9 mouse cellular contexts compared by ENCODE assay signal in the genomic region with DNA sequence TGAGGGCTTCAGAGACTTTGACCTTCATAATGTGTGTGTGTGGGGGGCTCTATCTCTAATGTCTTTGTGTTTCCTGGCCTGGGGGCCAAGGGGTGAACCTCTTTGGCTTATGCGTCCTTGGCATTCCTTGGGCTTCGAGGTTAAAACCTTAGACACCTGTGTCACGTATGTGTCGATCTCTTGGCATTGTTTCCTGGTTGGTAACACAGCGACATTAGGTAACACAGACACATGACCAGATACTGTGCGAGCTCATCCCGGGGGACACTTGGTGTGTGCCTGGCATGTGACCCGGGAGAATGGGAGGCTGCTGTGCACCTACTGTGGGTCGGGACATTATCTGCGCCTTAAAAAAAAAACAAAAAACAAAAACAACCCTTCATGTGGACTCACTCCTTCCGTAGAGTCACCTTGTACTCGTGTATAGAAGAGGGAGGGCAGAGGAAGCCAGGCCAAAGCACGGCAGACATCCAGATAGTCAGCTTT. TPM values are rescaled to one million over a fixed set of nuclear protein-coding genes. Genes with fewer than 3 reads are reported as not detected.
A peak's percentile ranks its signal among the peaks of the same experiment; 100 is the strongest.
DNase-seq lines count a peak whose midpoint lies in the region; ATAC-seq and TF ChIP-seq lines count a peak whose summit lies in the region.
"Had no signal": no experiment of that assay in that cellular context is flagged by ENCODE, and none has a peak within 500 bp of the region (broad histone marks: within the 10 kb centered on the region; RNA-seq: fewer than 3 reads in every experiment).

No protein-coding gene starts in this region.

- ATAC-seq in forebrain, embryonic 14.5 days = no peak
- ATAC-seq in limb, embryonic 15.5 days (ENCODE audit: insufficient number of reproducible peaks, low FRiP score, low TSS enrichment, low read depth) = no peak
- ATAC-seq in granulocyte monocyte progenitor cell, adult 5-6 weeks (replicated peaks; ENCODE audit: poor library complexity, severe bottlenecking) = no peak

- no peak overlapping the region for H3K4me3 ChIP-seq in C2C12 (ENCODE audit: insufficient read depth, poor library complexity, severe bottlenecking)
- H3K4me3 ChIP-seq in forebrain, embryonic 14.5 days (ENCODE audit: low read depth, low read length) = no peak overlapping the region
- H3K4me3 ChIP-seq in limb, embryonic 15.5 days = no peak overlapping the region

- DNase-seq in gastrocnemius, postnatal 14 days = peak; percentile 2
- DNase-seq in gastrocnemius, adult 8-10 months (ENCODE audit: low spot score in 2 of 2) = no peak
- DNase-seq in forebrain, embryonic 14.5 days (ENCODE audit: low spot score) = no peak
- no peak for DNase-seq in layer of hippocampus, postnatal 36 days
- DNase-seq in layer of hippocampus, adult 8-10 months (ENCODE audit: low spot score in 2 of 2) = no peak
- DNase-seq: cerebellum, adult 11-12 months had no signal

- H3K36me3 ChIP-seq in C2C12 (ENCODE audit: control insufficient read depth, insufficient read depth) = peaks cover 43% of the 10 kb centered on the region
- H3K36me3 ChIP-seq in forebrain, embryonic 14.5 days (ENCODE audit: control insufficient read depth, insufficient read depth, low read length) = no peaks in the 10 kb centered on the region
- H3K36me3 ChIP-seq in limb, embryonic 15.5 days = peaks cover 46% of the 10 kb centered on the region

- peaks cover 99% of the 10 kb centered on the region for H3K79me2 ChIP-seq in C2C12 (ENCODE audit: control insufficient read depth, insufficient read depth)

- no peak overlapping the region for H3K9ac ChIP-seq in forebrain, embryonic 14.5 days (ENCODE audit: low read length)
- no peak overlapping the region for H3K9ac ChIP-seq in limb, embryonic 15.5 days

- peak overlapping the region; percentile 33; the same call in 1 of the 2 replicates for H3K4me2 ChIP-seq in forebrain, embryonic 14.5 days (ENCODE audit: low read length)
- peak overlapping the region; percentile 8; the same call in 1 of the 2 replicates for H3K4me2 ChIP-seq in limb, embryonic 15.5 days

- peaks cover 54% of the 10 kb centered on the region for H3K79me3 ChIP-seq in C2C12 (ENCODE audit: low read depth)

- H3K27me3 ChIP-seq in C2C12 (ENCODE audit: control insufficient read depth, insufficient read depth, insufficient read length) = no peaks in the 10 kb centered on the region
- H3K27me3 ChIP-seq in forebrain, embryonic 14.5 days (replicated peaks; ENCODE audit: control insufficient read depth, insufficient read depth, low read length) = no peaks in the 10 kb centered on the region
- no peaks in the 10 kb centered on the region for H3K27me3 ChIP-seq in limb, embryonic 15.5 days

- no peaks in the 10 kb centered on the region for H3K9me3 ChIP-seq in forebrain, embryonic 14.5 days (replicated peaks; ENCODE audit: control insufficient read depth, low read length)
- H3K9me3 ChIP-seq in limb, embryonic 15.5 days = no peaks in the 10 kb centered on the region

- TF ChIP-seq CTCF in C2C12 (IDR thresholded peaks at IDR 0.05; ENCODE audit: control insufficient read depth, insufficient read depth, insufficient read length) = no peak

- H3ac ChIP-seq in C2C12 (ENCODE audit: control insufficient read depth, insufficient read length, low read depth) = peak overlapping the region; percentile 7

- WGBS in forebrain, embryonic 14.5 days = 38% methylated on average over 13 of the region's 13 CpGs
- 34% methylated on average over 13 of the region's 13 CpGs for WGBS in limb, embryonic 15.5 days

- H3K27ac ChIP-seq in forebrain, embryonic 14.5 days (ENCODE audit: low read depth, low read length) = peak overlapping the region; percentile 59; the same call in 1 of the 2 replicates
- H3K27ac ChIP-seq in limb, embryonic 15.5 days = peak overlapping the region; percentile 62; the same call in 1 of the 2 replicates

- peaks cover 24% of the 10 kb centered on the region for H3K4me1 ChIP-seq in forebrain, embryonic 14.5 days (ENCODE audit: control insufficient read depth, insufficient read depth, low read length)
- peaks cover 72% of the 10 kb centered on the region for H3K4me1 ChIP-seq in limb, embryonic 15.5 days

- intact Hi-C loops in gastrocnemius, postnatal 14 days (cut with DNase I; ENCODE audit: low total_unique reads) = no loop called here

TF ChIP-seq in C2C12, 6 proteins besides CTCF, POLR2A, EP300 and RAD21:
- TF ChIP-seq MYOG (IDR thresholded peaks at IDR 0.05; ENCODE audit: control insufficient read depth, extremely low read depth, insufficient read length) (no peak), USF1 (IDR thresholded peaks at IDR 0.05; ENCODE audit: low read depth) (no peak), MYOD1 (IDR thresholded peaks at IDR 0.05; ENCODE audit: control insufficient read depth, insufficient read length, low read depth) (no peak), CEBPB (IDR thresholded peaks at IDR 0.05; ENCODE audit: low read depth) (no peak), FOSL1 (IDR thresholded peaks at IDR 0.05; ENCODE audit: insufficient read depth, low read length, poor library complexity, severe bottlenecking) (no peak), MAX (IDR thresholded peaks at IDR 0.05) (no peak)
TF ChIP-seq in C2C12: peak in this region for 0.

RNA-seq across cellular contexts. Expression of a gene that starts 26.3 kb away (rescaled TPM):
- total RNA-seq in gastrocnemius, postnatal 14 days (2021) = 10 to 100 TPM; 13.7 to 19.7 TPM
- total RNA-seq in gastrocnemius, adult 8-10 months (2022) = 10 to 100 TPM in 2 of 4 experiments, 1 to 10 TPM in 2; 8.3 to 11.7 (median 9.5) TPM
- polyA plus RNA-seq in C2C12 (2012; fragmentation: generic; extraction: Trizol) = 31.9 TPM
- 8.2 and 9.8 TPM in 2 replicates for polyA plus RNA-seq in forebrain, embryonic 14.5 days (2014; fragmentation: Nextera tagmentation; extraction: Ambion mirVana)
- polyA plus RNA-seq in limb, embryonic 15.5 days (2015; fragmentation: Nextera tagmentation; extraction: Ambion mirVana) = 43.9 and 51.7 TPM in 2 replicates
- 3.8 and 8.8 TPM in 2 replicates for total RNA-seq in granulocyte monocyte progenitor cell, adult 5-6 weeks (2014; fragmentation: Nextera tagmentation)
- 1.9 and 3.1 TPM in 2 replicates for total RNA-seq in granulocyte monocyte progenitor cell, adult 5-6 weeks (2017)
- total RNA-seq in layer of hippocampus, postnatal 36 days (2021) = 10 to 100 TPM; 18.5 to 18.7 TPM
- 10 to 100 TPM; 17.3 to 20.2 (median 19.4) TPM for total RNA-seq in layer of hippocampus, adult 8-10 months (2022)

RNA-seq across cellular contexts. Expression of a gene that starts 28.9 kb away (rescaled TPM):
- not detected for total RNA-seq in gastrocnemius, postnatal 14 days (2021)
- total RNA-seq in gastrocnemius, adult 8-10 months (2022) = not detected
- polyA plus RNA-seq in C2C12 (2012; fragmentation: generic; extraction: Trizol) = not detected
- 0.27 and 0.28 TPM in 2 replicates for polyA plus RNA-seq in forebrain, embryonic 14.5 days (2014; fragmentation: Nextera tagmentation; extraction: Ambion mirVana)
- 0.49 and 0.86 TPM in 2 replicates for polyA plus RNA-seq in limb, embryonic 15.5 days (2015; fragmentation: Nextera tagmentation; extraction: Ambion mirVana)
- not detected in 2 replicates for total RNA-seq in granulocyte monocyte progenitor cell, adult 5-6 weeks (2014; fragmentation: Nextera tagmentation)
- total RNA-seq in granulocyte monocyte progenitor cell, adult 5-6 weeks (2017) = 1.8 TPM in 1 of 2 replicates, not detected in the other
- 1 to 10 TPM in 1 of 2 experiments, under 1 TPM in 1; 0.96 to 1.1 TPM for total RNA-seq in layer of hippocampus, postnatal 36 days (2021)
- total RNA-seq in layer of hippocampus, adult 8-10 months (2022) = 1 to 10 TPM in 2 of 4 experiments, not detected in 2; 1.4 to 1.6 TPM

RNA-seq across cellular contexts. Expression of a gene that starts 46.3 kb away (rescaled TPM):
- total RNA-seq in gastrocnemius, postnatal 14 days (2021) = 1 to 10 TPM in 1 of 2 experiments, under 1 TPM in 1; 0.78 to 1.3 TPM
- total RNA-seq in gastrocnemius, adult 8-10 months (2022) = under 1 TPM in 2 of 4 experiments, not detected in 2; 0.07 to 0.13 TPM
- 24.1 TPM for polyA plus RNA-seq in C2C12 (2012; fragmentation: generic; extraction: Trizol)
- 14.1 and 16.4 TPM in 2 replicates for polyA plus RNA-seq in forebrain, embryonic 14.5 days (2014; fragmentation: Nextera tagmentation; extraction: Ambion mirVana)
- polyA plus RNA-seq in limb, embryonic 15.5 days (2015; fragmentation: Nextera tagmentation; extraction: Ambion mirVana) = 23.2 and 24.1 TPM in 2 replicates
- 47.8 and 58.8 TPM in 2 replicates for total RNA-seq in granulocyte monocyte progenitor cell, adult 5-6 weeks (2014; fragmentation: Nextera tagmentation)
- total RNA-seq in granulocyte monocyte progenitor cell, adult 5-6 weeks (2017) = 30.3 and 43.5 TPM in 2 replicates
- under 1 TPM; 0.50 to 0.88 TPM for total RNA-seq in layer of hippocampus, postnatal 36 days (2021)
- total RNA-seq in layer of hippocampus, adult 8-10 months (2022) = 1 to 10 TPM in 1 of 4 experiments, under 1 TPM in 3; 0.36 to 1.2 (median 0.44) TPM

Comparison
In these comparisons a context has a peak if more than half of its experiments do, and no peak if none do; other contexts are left out.
1. RNA of a gene that starts 46.3 kb away (total RNA-seq): 30.3 to 58.8 TPM in granulocyte monocyte progenitor cell, adult 5-6 weeks; 0.78 to 1.3 TPM in gastrocnemius, postnatal 14 days, 0.50 to 0.88 TPM in layer of hippocampus, postnatal 36 days, 0.36 to 1.2 TPM in layer of hippocampus, adult 8-10 months and 0.07 to 0.13 TPM in gastrocnemius, adult 8-10 months; every median in the first group is over 10 times any median in the second.